Mouse (Mus musculus): ENCODE measurements around the gene Gm49336.
A peak's percentile ranks its signal among the peaks of the same experiment; 100 is the strongest.

Gene Gm49336

GRCm38 (mm10) chr14:60251281-60252003 is at the start of gene Gm49336, which contains the start of gene Nupl1:
TSS of gene Gm49336 (minus strand) at chr14:60251507.
TSS of gene Nupl1 (minus strand) at chr14:60251431.
- peak; percentile 99 for DNase-seq (ENCODE audit: low read depth)

- no peak for DNase-seq (ENCODE audit: low read depth)
Measured at GRCm38 (mm10) chr14:60301024-60301423, 49.7 kb upstream of the Gm49336 start.

- no peak for DNase-seq (ENCODE audit: low read depth)
Measured at GRCm38 (mm10) chr14:60300224-60300991, 49.1 kb upstream of the Gm49336 start.

GRCm38 (mm10) chr14:60295531-60295930 is 44.2 kb upstream of the Gm49336 start:
- no peak for DNase-seq (ENCODE audit: low read depth)

GRCm38 (mm10) chr14:60290363-60290762 is 39.1 kb upstream of the Gm49336 start:
- DNase-seq (ENCODE audit: low read depth): peak; percentile 63

- no peak for DNase-seq (ENCODE audit: low read depth)
Measured at GRCm38 (mm10) chr14:60286194-60286863, 35.0 kb upstream of the Gm49336 start.

GRCm38 (mm10) chr14:60275301-60276276 is 24.3 kb upstream of the Gm49336 start:
- DNase-seq (ENCODE audit: low read depth): no peak

GRCm38 (mm10) chr14:60273346-60273745 is 22.0 kb upstream of the Gm49336 start:
- DNase-seq (ENCODE audit: low read depth): no peak

GRCm38 (mm10) chr14:60269333-60269732 is 18.0 kb upstream of the Gm49336 start:
- DNase-seq (ENCODE audit: low read depth): peak; percentile 59

GRCm38 (mm10) chr14:60264990-60265876 is 13.9 kb upstream of the Gm49336 start, which contains the start of gene Mtmr6:
TSS of gene Mtmr6 (plus strand) at chr14:60265228.
- DNase-seq (ENCODE audit: low read depth): peak; percentile 99

GRCm38 (mm10) chr14:60262316-60262715 is 11.0 kb upstream of the Gm49336 start:
- DNase-seq (ENCODE audit: low read depth): no peak

- DNase-seq (ENCODE audit: low read depth): no peak
Measured at GRCm38 (mm10) chr14:60257851-60258250, 6.5 kb upstream of the Gm49336 start.

- DNase-seq (ENCODE audit: low read depth): no peak
Measured at GRCm38 (mm10) chr14:60257101-60257500, 5.8 kb upstream of the Gm49336 start.

GRCm38 (mm10) chr14:60256356-60256755 is 5.0 kb upstream of the Gm49336 start:
- peak; percentile 33 for DNase-seq (ENCODE audit: low read depth)

GRCm38 (mm10) chr14:60254774-60255173 is 3.5 kb upstream of the Gm49336 start:
- no peak for DNase-seq (ENCODE audit: low read depth)

GRCm38 (mm10) chr14:60253466-60253865 is 2.2 kb upstream of the Gm49336 start:
- DNase-seq (ENCODE audit: low read depth): no peak

- DNase-seq (ENCODE audit: low read depth): peak; percentile 61
Measured at GRCm38 (mm10) chr14:60252004-60253000, 995 bp upstream of the Gm49336 start.

GRCm38 (mm10) chr14:60250879-60251278 is 428 bp downstream of the Gm49336 start:
- DNase-seq (ENCODE audit: low read depth): peak; percentile 26

GRCm38 (mm10) chr14:60250366-60250765 is 941 bp downstream of the Gm49336 start:
- peak; percentile 42 for DNase-seq (ENCODE audit: low read depth)
